Mouse (Mus musculus) liver, adult (tissue): ENCODE data around the gene Prpf19.

Source experiments
- GATA4 ChIP-seq: IDR thresholded peaks from 2 replicates; pipeline ENCODE4 v1.6.1; 2014; ENCODE audit warnings: mild to moderate bottlenecking, low read length; ENCODE audit not compliant: insufficient replicate concordance

The Prpf19 gene

DNA sequence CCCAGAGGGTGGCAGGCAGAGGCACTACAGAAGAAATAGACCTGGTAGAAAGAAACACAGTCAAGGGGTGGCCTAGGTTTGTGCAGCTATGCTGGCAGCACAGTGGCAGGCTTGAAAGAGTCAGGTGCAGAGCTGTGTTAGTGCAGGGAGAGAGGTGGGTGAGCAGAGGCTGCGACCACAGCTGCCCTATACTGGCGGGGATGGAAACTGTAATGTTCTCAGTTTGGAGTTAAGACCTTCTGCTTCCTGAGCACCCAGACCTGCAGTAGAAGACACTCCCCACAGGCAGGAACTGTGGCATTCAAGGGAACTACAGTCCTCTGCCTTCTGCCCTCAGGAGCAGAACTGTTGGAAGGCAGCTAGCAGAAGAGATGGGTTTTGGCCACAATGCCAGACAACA lies 19.8 kb downstream of the Prpf19 start:
- no peak for TF ChIP-seq GATA4

DNA sequence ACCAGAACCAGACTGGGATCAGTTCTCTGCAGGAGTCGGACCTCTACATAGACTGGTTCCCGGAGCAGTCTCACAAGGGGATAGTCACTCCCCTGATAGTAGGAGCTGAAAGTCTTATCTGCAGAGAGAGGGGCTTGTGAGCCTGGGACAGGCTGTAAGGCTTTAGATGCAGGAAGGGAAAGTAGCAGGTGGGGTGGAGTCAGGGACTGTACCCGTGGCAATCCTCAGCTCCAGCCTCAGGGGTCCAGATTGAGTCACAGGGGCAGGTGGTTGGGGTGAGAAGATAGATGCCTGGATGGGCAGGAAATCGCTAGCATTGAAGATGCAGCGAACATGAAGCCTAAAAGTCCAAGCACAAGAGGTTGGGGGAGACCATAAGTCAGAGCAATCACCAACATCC lies 21.5 kb downstream of the Prpf19 start:
- no peak for TF ChIP-seq GATA4

DNA sequence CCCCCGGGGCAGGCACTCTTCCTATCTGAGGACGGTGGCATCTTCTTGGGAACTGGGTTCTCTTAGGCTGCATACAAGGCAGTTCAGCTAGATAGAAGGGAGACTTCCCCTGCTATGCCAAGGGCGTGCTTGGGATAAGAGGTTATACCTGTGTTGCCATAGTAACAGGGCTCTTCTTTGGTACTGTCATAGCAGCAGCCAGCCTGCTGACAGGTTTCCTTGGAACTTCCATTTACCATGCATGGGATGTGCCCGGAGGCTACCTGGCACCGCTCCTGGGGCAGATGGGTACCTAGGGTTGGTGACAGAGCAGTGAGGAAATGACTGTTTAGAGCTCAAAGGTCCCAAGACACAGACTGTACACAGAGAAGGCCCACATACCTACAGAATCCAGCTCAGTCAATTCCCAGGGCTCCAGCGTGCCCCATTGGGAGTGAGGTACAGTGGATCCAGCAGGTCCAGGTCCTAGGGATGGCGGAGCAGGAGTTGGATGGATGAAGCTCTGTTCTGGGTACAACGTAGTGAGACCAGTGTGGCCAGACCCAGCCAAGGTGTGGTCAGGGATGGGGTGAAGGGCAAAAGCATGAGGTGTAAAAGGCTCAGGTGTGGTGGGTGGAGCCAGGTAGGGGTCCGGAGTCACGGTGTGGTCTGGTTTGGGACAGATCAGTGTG lies 23.4 kb downstream of the Prpf19 start:
- no peak for TF ChIP-seq GATA4

GRCm38 (mm10) chr19:10920532-10920931 lies 25.5 kb downstream of the Prpf19 start, which contains the start of gene Zp1:
Zp1 (minus strand) TSS chr19:10920632.
- no peak for TF ChIP-seq GATA4

DNA sequence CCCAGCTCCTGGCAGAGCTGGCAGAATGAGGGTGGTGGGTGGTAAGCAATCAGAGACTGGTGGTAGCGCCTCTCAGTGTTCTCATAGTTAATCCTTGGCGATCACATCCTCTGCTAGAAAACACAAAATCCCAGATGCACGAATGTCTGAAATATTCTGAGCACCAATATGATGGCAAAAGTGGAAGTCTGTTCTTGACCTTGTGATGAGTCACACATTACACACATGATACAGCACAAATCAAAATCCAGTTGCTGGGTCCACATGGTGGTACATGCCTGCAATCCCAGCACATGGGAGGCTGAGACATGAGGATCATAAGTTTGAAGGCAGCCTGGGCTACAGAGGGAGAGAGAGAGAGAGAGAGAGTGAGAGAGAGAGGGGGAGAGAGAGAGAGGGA lies 26.0 kb downstream of the Prpf19 start:
- TF ChIP-seq GATA4, result no peak

GRCm38 (mm10) chr19:10924220-10924619 lies 29.2 kb downstream of the Prpf19 start:
- TF ChIP-seq GATA4, result no peak

DNA sequence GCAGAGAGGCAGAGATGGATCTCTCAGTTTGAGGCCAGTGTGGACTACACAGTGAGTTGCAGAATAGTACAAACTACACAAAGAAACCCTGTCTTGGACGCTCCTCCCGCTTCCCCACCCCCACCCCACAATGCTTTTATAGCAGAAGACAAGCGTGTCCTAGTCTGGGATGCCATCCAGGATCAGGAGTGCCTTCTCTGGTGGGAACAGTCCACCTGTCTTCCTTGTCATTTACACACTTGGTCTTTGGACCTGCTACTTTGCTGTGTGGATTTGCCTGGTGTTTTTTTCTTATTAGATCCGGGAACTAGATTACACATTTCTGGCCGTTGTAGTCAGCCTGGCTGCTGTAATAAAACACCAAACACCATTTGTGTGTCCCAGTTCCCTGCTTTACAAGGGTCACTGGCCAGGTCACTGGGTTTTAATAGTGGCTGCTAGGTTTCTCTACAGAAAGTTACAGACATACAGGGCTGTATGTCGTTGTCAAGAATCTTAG lies 31.1 kb downstream of the Prpf19 start:
- TF ChIP-seq GATA4, result no peak

- TF ChIP-seq GATA4, result no peak
These were observed 31.6 kb downstream of the Prpf19 start for GRCm38 (mm10) chr19:10926666-10927065.

- no peak for TF ChIP-seq GATA4
These were observed 35.6 kb downstream of the Prpf19 start for GRCm38 (mm10) chr19:10930641-10931040.

DNA sequence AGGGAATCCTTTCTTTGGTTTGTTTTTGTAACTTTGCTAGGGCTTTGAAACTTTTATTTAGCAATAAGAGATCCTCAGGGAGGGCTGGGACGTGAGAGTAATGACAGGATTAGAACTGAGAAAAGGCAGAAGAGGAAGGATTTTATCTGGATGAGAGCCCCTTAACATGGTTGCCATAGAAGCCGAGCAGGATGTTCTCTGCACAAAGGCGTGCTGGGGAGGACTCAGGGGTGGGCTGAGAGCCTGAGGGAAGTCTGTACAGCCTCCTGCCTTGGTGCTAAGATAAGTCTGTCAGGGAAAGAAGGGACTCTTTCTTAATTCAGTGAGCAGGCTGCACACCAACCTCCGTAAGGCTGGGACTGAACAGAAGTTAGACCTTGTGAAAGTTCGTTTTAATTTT lies 40.0 kb downstream of the Prpf19 start:
- TF ChIP-seq GATA4, result no peak

DNA sequence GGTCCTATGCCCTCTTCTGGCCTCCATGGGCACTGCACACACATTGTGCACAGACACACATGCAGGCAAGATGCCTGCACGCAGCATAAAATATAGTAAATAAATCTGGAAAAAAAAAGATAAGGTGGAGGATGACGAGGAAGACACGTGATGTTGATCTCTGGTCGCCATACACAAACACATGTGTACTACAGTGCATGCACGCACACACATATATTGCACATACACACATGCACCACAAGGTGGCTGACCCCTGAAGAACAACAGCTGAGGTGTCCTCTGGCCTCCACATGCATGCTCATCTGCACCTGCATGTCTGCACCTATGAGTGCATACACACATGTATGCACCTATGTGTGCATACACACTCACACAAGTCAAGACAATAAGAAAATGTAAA lies 41.0 kb downstream of the Prpf19 start:
- TF ChIP-seq GATA4, result no peak

- no peak for TF ChIP-seq GATA4
These were observed 42.1 kb downstream of the Prpf19 start, which contains the start of gene Ptgdr2 for GRCm38 (mm10) chr19:10937110-10937563. Ptgdr2 (plus strand) TSS chr19:10937160.

DNA sequence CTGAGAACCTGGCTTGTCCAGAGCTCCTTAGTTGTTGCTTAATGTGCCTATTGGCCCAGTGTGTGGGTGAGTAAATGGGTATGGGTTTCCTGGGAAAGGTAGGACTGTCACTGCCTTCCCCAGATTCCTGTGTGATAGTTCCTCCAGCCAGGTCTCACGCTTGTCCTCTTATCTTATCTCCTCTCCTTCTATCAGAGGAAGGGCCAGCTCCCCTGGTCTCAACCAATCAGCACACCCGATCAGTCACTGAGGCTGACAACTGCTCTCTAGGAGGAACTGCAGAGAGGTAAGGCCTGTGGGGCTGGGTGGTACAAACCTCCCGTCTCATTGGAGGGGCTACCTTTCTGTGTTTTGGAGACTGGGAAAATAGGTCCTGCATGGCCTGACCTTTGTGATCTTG lies 43.7 kb downstream of the Prpf19 start:
- TF ChIP-seq GATA4, result no peak

GRCm38 (mm10) chr19:10940097-10940800 lies 45.2 kb downstream of the Prpf19 start:
- TF ChIP-seq GATA4, result no peak

- no peak for TF ChIP-seq GATA4
These were observed 45.9 kb downstream of the Prpf19 start for GRCm38 (mm10) chr19:10940801-10941457.

GRCm38 (mm10) chr19:10943955-10944354 lies 48.9 kb downstream of the Prpf19 start:
- no peak for TF ChIP-seq GATA4
